ENCODE assay signal across 17 mouse cellular contexts in the genomic region with DNA sequence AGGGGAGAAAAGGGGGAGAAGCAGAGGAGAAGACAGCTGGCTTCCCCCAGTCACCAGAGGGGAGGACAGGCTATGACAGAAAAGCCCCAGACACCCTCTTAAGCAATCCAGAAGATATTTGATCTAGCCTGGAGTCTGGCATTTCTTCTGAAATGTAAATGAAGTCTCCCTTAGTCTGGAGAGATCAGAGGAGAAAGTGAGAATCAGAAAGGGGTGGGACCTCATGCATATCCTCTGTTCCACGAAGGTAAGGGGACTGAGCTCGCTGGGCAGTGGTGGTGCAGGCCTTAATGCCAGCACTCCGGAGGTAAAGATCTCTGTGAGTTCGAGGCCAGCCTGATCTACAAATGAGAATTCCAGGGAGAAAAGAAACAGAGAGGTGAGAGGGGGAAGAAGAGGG.
"Had no signal": no experiment of that assay in that cellular context is flagged by ENCODE, and none has a peak within 500 bp of the region (broad histone marks: within the 10 kb centered on the region; RNA-seq: fewer than 3 reads in every experiment).

No protein-coding gene starts in this region.

- H3K4me2 ChIP-seq: limb, embryonic 12.5 days; limb, embryonic 15.5 days; liver, embryonic 11.5 days; lung, embryonic 14.5 days; neural tube, embryonic 12.5 days had no signal

- ATAC-seq: intestine, postnatal 0 days; liver, postnatal 0 days; lung, postnatal 0 days had no signal

- H3K4me1 ChIP-seq: limb, embryonic 15.5 days; megakaryocyte, embryonic 14.5 days had no signal

- H3K4me3 ChIP-seq: limb, embryonic 12.5 days; limb, embryonic 15.5 days; megakaryocyte, embryonic 14.5 days; neural tube, embryonic 12.5 days had no signal

- H3K36me3 ChIP-seq: limb, embryonic 12.5 days; limb, embryonic 15.5 days; neural tube, embryonic 12.5 days had no signal

- DNase-seq: kidney, adult 2 months; kidney, postnatal 25 days; left cerebral cortex, postnatal 4 days; liver, postnatal 0 days; lung, embryonic 14.5 days; thymus, adult 18-20 months; thymus, postnatal 36 days had no signal

- H3K9me3 ChIP-seq: limb, embryonic 15.5 days; neural tube, embryonic 12.5 days had no signal

- H3K27me3 ChIP-seq: limb, embryonic 15.5 days; neural tube, embryonic 12.5 days had no signal

- H3K9ac ChIP-seq: limb, embryonic 12.5 days; limb, embryonic 15.5 days; liver, embryonic 14.5 days; liver, postnatal 0 days; lung, embryonic 14.5 days; neural tube, embryonic 12.5 days had no signal

- H3K27ac ChIP-seq: kidney, postnatal 0 days; limb, embryonic 12.5 days; limb, embryonic 15.5 days; liver, embryonic 14.5 days; macrophage; neural tube, embryonic 12.5 days had no signal
